Mouse (Mus musculus): ENCODE measurements around the gene Exo5. TPM values are rescaled to one million over a fixed set of nuclear protein-coding genes. Genes with fewer than 3 reads are reported as not detected.

The Exo5 gene
- total RNA-seq, 4 experiments from 2014 or later: 13.9 to 16.5 (median 14.9) TPM

DNA sequence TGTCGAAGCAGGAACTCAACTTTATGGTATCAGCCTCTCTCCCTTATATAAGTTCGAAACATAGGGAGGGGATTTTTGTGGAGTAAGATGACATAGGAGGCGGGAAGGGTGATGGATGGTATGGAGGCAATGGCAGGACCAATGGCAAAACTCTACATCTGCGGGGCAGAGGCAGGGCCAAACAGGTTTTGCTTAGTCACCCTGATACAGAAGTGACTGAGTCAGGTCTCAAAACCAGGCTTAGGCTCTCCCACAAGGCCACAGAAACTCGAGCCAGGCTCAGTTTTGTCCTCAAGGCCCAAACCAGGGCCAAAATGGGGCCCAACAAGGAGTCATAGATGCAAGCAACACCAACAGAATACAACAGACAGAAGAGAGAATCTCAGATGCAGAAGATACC is 19.2 kb downstream of the Exo5 start:
- no peak for DNase-seq (ENCODE audit: low spot score in 2 of 2)

DNA sequence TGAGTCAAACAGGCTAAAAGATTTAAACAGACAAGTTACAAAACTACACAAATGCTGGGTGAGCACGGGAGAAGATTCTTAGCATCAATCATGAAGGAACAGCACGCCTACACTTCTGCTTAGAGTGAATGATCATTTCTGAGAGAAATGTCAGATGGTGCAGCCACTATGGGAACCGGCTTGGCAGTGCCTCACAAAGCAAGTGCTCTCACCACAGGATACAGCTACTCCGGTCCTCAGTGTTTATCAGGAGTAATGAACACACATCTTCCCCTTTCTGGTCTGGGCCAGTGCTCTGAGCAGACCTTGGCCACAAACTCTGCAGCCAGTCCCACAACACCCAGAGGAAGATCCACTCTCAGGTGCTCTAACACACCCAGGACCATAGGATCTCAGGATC is 20.3 kb downstream of the Exo5 start:
- DNase-seq (ENCODE audit: low spot score in 2 of 2): no peak

DNA sequence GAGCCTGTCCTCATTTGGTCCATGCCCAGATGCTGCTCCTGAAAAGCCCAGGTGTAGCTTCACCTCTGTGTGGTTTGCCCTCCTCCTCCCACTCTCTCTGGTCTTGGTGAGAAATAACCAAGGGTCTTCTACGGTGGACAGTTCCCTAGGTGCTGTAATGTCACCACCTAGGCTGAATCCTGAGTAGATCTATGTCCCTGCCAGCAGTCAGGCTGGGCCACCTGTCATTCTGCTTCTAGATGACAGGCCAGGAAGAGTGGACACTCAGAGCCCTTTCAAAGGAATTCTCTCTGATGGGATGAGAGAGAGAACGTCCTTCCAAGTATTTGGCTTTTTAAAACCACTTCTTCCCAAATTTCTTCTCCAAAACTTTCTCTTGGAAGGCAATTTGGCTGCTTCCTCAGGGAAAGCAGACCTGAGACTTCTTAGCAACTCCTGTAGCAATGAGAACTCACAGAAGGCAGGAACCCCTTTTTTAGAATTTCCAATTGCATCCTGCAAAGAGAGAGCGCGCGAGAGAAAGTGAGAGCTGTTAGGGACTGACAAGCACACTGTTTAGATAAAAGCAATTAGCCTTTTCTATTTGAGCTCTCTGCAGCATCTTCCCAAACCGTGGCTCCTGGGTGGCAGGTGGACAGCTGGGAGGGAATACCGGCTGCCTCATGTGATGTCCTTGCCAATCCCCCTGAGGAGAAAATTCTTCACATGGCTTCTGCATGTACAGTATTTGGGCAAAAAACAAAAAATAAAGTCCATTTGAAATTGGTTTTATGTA is 28.8 kb downstream of the Exo5 start:
- no peak for DNase-seq (ENCODE audit: low spot score in 2 of 2)

GRCm38 (mm10) chr4:120895226-120895625 is 29.6 kb downstream of the Exo5 start:
- no peak for DNase-seq (ENCODE audit: low spot score in 2 of 2)

GRCm38 (mm10) chr4:120894584-120894983 is 30.2 kb downstream of the Exo5 start:
- DNase-seq (ENCODE audit: low spot score in 2 of 2): no peak

DNA sequence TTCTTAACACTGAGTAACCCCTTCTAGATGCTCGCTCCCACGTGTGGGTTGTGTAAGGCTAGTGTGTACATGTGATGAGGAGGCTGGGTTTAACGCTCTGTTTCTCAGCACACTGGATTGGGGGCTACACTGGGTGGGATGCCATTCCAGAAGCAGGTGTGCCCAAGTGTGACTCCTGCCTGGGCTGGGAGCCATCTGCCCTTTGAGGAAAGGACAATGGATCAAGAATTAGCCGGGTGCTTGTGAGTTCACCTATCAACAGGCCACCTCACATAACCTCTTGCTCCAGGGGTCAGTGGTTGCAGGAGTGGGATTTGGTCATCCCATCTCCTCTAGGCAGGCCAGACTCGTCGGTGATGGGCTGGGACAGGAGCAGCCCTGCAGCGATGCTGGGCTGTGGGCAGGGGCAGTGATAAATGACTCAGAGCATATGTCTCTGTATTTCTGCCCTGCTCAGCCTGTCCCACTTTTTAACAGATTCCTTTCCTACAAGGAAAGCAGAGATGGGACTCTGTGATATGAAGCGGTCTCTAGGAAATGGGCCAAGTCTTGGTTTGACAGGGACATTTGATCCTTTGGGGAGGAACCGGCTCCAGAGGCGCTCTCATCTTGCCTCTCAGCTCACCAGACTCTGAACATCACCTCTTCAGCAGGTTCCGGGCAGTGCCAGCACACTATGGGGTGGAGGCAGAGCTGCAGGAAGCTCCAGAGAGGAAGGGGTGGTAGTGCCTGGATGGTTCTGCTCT is 31.0 kb downstream of the Exo5 start:
- no peak for DNase-seq (ENCODE audit: low spot score in 2 of 2)

DNA sequence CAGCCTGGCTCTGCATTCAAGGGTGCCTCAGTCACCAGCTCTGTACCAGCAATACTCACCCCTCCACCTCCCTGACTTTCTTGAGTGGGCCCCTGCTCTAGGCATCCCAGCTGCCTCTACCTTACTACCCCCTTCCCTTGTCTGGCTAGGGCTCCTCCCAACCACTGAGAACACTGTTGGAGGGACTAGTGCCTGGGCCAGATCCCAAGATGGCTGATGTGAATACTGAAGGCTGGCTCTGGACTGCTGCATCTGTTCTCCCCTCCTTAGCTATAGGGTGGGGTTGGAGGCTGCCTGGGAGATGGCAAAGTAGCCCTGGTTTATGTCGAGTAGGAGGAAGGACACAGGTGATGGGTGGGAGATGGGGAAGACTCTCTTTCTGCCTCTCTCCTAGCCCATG is 32.3 kb downstream of the Exo5 start:
- no peak for DNase-seq (ENCODE audit: low spot score in 2 of 2)

- no peak for DNase-seq (ENCODE audit: low spot score in 2 of 2)
Observed at GRCm38 (mm10) chr4:120891960-120892359, 32.9 kb downstream of the Exo5 start.

DNA sequence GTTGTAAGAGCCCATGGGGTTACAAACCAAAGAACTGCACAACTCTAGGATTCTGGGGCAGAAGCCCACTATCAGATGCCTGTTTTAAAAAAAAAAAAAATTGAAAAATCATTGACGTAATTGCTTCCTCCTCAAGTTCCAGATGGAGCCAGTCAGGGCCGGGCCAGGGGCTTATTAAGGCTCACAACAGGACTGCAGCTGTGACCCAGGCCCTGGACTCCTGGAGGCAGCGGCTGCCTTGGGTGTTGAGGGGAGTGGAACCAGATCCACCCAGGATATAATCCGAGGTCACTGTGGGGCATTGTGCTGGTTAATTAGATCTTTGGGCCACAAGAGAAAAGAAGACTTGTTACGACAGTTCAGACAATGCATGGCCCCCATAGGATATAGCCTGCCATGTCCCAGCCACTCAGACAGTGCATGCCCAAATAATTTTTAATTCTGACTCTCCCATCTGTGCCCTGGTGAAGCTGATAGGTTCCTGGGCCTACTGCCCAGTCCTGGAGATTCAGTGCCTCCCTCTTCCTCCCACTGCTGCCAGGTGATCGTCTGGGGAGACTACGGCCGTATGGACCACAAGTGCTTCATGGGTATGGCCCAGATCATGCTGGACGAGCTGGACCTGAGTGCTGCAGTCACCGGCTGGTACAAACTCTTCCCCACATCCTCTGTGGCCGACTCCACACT is 33.9 kb downstream of the Exo5 start:
- DNase-seq (ENCODE audit: low spot score in 2 of 2): no peak

GRCm38 (mm10) chr4:120888884-120889283 is 35.9 kb downstream of the Exo5 start:
- no peak for DNase-seq (ENCODE audit: low spot score in 2 of 2)

- DNase-seq (ENCODE audit: low spot score in 2 of 2): no peak
Observed at GRCm38 (mm10) chr4:120887381-120888112, 37.3 kb downstream of the Exo5 start.

- DNase-seq (ENCODE audit: low spot score in 2 of 2): no peak
Observed at GRCm38 (mm10) chr4:120886811-120887210, 38.0 kb downstream of the Exo5 start.

DNA sequence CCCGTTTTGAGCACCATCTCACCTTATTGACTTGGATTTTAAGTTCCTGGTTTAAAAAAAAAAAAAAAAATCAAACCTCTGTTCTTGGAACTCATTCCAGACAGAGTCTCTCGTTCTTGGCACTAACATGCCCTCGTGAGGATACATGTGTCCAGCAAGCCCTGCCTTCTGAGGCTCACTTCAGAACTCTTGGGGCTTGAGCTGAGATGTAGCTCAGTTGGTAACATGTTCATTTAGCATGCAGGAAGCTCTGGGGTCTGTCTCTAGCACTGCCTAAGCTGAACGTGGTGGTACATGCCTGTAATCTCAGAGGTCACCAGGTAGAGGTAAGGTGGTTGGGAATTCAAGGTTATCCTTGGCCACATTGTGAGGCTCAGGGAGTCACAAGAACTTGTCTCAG is 38.7 kb downstream of the Exo5 start:
- no peak for DNase-seq (ENCODE audit: low spot score in 2 of 2)

DNA sequence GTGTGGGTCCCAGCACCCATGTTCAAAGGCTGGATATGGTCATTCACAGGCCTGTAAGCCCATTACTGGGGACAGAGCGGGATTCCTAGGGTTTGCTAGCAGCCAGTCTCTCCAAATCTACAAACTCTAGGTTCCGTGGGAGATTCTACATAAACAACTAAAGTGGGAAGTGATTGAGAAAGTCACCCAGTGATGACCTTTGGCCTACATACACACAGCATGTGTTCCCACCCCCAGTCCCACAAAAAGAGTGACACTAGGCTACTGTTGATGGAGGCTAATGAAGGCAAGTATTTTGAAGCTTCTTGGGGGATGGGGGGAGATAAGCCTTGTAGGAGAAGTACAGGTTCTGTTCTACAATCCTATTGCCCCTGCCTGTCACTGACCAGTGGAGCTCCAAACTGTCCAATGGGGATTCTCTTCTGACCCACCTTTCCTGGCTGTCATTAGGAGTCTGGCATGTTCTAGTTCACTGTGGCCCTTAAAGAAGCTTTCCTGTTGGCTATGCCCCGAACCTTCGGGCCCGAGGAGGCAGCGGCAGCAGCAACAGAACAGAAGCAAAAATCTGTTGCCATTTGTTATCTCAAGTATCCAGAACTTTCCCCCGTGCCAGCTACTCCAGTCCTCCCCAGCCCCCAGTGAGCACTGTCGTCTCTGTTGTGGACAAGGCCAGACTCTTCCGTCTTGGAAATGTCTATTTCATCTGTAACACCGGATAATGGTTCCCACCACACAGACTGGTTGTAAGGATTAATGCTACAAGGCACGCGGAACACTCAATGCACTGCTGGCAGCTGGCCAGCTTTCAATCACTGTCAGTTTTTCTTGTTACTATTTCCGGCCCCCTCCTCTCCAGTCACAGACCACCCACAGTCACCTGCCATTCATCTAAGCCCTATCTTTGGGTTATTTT is 39.4 kb downstream of the Exo5 start:
- DNase-seq (ENCODE audit: low spot score in 2 of 2): no peak

GRCm38 (mm10) chr4:120882002-120882625 is 42.7 kb downstream of the Exo5 start:
- peak in 1 of 2 experiments; percentile 78 for DNase-seq (ENCODE audit: low spot score in 2 of 2)

DNA sequence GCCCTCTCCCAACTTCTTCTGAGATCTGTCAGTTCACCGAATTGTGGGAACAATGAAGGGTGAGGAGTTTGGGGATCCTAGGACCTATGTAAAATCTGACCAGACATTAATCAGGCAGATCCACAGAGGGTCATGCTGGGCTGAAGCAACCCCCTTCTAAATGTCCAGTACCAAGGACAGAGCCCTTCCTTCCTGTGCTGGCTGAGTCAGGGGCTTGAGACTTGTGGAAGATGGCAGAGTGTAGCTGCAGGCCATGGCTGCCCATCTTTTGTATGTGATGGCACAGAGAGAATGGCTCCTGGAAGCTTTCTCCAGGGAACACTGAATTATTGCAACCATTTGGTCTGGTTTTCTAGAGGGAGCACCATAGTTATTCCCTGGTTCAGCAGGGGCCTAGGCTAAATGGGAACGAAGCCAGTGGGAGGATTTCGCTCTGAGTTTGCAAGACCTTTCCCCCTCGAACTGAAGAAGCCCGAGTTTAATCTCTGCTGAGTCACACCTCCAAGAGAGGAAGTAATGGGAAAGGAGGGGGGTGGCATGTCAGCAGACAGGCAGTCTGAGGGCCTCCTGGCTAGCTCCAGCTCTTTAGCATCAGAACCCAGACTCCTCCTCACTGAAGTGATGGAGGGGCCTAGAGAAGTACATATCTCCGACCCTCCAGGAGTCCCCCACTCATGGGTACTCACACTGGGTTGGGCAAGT is 43.9 kb downstream of the Exo5 start:
- no peak for DNase-seq (ENCODE audit: low spot score in 2 of 2)

DNA sequence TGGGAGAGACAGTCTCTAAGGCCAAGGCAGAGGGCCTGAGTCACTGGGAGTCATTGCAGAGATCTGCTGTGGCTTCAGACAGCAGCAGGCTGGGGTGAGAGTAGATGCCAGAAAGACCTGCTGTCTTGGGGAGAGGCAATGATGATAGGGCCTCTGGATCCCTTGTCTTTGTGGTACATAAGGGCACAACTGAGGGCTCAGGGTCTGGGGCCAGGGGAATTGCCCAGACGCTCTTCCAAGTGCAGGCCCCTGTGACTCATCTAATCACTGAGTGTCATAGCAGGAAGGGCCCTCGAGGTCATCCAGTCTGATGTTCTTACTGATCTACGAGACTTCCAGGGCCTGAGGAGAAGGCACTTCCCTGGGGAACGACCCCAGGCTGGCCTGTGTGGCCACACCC is 45.4 kb downstream of the Exo5 start:
- no peak for DNase-seq (ENCODE audit: low spot score in 2 of 2)

DNA sequence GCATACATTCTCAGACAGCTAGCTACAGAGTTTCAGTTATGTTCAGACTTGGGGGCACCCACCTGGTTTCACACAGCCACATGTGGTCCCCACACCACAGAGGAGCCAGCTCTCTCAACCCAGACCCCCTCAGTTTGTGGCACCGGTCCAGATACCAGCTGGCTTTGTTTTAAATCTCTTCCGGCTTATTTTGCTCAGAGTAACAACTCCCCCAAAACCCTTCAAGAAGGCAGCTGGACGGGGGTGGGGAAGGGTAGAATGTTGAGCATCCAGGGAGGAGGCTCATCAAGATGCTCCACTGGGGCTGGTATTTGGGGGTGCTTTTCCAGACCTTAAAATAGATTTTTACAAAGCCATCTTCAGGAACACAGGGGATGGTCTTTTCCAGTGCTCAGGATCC is 46.1 kb downstream of the Exo5 start:
- DNase-seq (ENCODE audit: low spot score in 2 of 2): peak in 1 of 2 experiments; percentile 57

DNA sequence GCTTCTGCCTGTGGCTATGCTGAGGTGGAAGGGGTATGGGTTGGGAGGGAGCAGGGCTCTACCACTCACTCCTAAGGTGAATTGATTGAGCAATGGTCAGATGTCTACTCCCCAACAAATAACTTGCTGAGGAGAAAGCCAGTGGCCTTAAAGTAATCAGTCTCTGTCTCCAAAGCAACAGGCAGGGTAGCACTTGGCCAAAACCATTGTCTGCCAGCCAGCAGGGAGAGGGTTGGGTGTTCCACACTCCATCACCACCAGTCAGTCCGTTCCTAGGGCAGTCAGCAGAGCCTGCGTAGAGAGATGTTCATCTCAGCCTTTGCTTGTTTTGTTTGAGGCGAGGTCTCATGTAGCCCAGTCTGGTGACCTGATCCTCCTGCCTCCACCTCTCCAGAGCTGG is 48.9 kb downstream of the Exo5 start:
- no peak for DNase-seq (ENCODE audit: low spot score in 2 of 2)
